Mouse (Mus musculus) forebrain, postnatal 0 days (tissue): ENCODE data around the gene Spag5. TPM values are rescaled to one million over a fixed set of nuclear protein-coding genes. Genes with fewer than 3 reads are reported as not detected.

Experiments
- ATAC-seq: fragments of 200-750 bp; cut with Nextera tagmentation; 2 replicates; pipeline ENCODE4 v1.8.0; 2017; ENCODE audit warnings: mild to moderate bottlenecking, moderate library complexity
- DNase-seq: peaks from one replicate; pipeline ENCODE4 v3.0.0-alpha.2; 2015
- H3K27ac ChIP-seq: fragments of 300-500 bp; sonication (generic); 2 replicates; pipeline ENCODE4 v1.5.1; 2014; ENCODE audit warnings: low read depth, mild to moderate bottlenecking, antibody characterized with exemption, low read length, moderate library complexity, mixed read lengths
- H3K27me3 ChIP-seq: fragments of 300-500 bp; sonication (generic); 2 replicates; pipeline ENCODE4 v1.6.1; 2014; ENCODE audit warnings: mild to moderate bottlenecking, low read length, mixed read lengths; ENCODE audit not compliant: insufficient read depth
- H3K36me3 ChIP-seq: fragments of 300-500 bp; sonication (generic); 2 replicates; pipeline ENCODE4 v1.6.1; 2014; ENCODE audit warnings: mild to moderate bottlenecking, moderate library complexity; ENCODE audit not compliant: insufficient read depth
- H3K4me1 ChIP-seq: fragments of 300-500 bp; sonication (generic); 2 replicates; pipeline ENCODE4 v1.6.1; 2014; ENCODE audit warnings: antibody characterized with exemption; ENCODE audit not compliant: insufficient read depth
- H3K4me2 ChIP-seq: fragments of 300-500 bp; sonication (generic); 2 replicates; pipeline ENCODE4 v1.6.1; 2014; ENCODE audit warnings: low read depth, mild to moderate bottlenecking, moderate library complexity
- H3K4me3 ChIP-seq: fragments of 300-500 bp; sonication (generic); 2 replicates; pipeline ENCODE4 v1.5.1; 2014; ENCODE audit warnings: low read depth, low read length, mixed read lengths
- H3K9ac ChIP-seq: fragments of 300-500 bp; sonication (generic); 2 replicates; pipeline ENCODE4 v1.6.1; 2014; ENCODE audit warnings: mild to moderate bottlenecking
- H3K9me3 ChIP-seq: fragments of 300-500 bp; sonication (generic); 2 replicates; pipeline ENCODE4 v1.6.1; 2016; ENCODE audit warnings: low read length
- CTCF ChIP-seq: sonication (generic); IDR thresholded peaks from 2 replicates; pipeline ENCODE4 v1.5.1; 2016; ENCODE audit warnings: antibody characterized with exemption, control low read depth, low read depth
- WGBS: fragments of 180-500 bp; shearing (Covaris S2); extraction: QIAGEN DNeasy Blood & Tissue Kit; methylation state at CpG from one replicate; pipeline ENCODE4 v1.1.7; 2014; 5-methylcytosine and 5-hydroxymethylcytosine counted together
- polyA plus RNA-seq: library from polyadenylated mRNA; unstranded; fragments of >200 nt; fragmentation: Nextera tagmentation; extraction: Ambion mirVana; gene quantifications from 2 replicates; pipeline ENCODE4 v1.2.1, GENCODE M21; 2015
- total RNA-seq: library from RNA; depleted of rRNA; stranded (reverse); fragments of >200 nt; gene quantifications from 2 replicates; pipeline ENCODE4 v1.2.3, GENCODE M21; 2014

Spag5 gene
- total and polyA plus RNA-seq, 2 experiments from 2014 or later = 4.8 to 6.5 TPM

DNA sequence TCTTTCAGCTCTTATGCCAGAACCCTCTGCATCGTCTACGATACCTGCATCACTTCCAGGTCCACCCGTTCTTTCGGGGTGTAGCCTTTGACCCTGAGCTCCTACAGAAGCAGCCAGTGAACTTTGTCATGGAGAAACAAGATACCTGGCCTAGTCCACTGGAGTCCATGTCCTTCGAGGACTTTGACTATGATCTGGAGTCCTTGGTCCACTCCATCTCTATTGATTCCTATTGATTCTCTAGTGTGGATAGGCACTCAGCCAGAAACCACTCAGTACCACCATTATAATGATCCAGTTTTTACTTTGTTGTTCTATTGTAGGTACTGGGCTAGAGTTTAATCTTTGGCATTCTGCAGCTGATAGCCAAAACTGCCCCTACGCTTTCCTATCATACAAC is 6.7 kb upstream of the Spag5 start:
- H3K4me1 ChIP-seq = no peaks in the 10 kb centered on the region
- DNase-seq (no peak), ATAC-seq (no peak)
- no peak overlapping the region for H3K9ac ChIP-seq
- peaks cover 32% of the 10 kb centered on the region for H3K36me3 ChIP-seq
- H3K4me2 ChIP-seq = no peak overlapping the region
- H3K4me3 ChIP-seq = no peak overlapping the region
- no peak overlapping the region for H3K27ac ChIP-seq
- 92% methylated on average over 6 of the region's 6 CpGs for WGBS
- H3K9me3 ChIP-seq = no peaks in the 10 kb centered on the region
- TF ChIP-seq CTCF = no peak
- no peaks in the 10 kb centered on the region for H3K27me3 ChIP-seq

DNA sequence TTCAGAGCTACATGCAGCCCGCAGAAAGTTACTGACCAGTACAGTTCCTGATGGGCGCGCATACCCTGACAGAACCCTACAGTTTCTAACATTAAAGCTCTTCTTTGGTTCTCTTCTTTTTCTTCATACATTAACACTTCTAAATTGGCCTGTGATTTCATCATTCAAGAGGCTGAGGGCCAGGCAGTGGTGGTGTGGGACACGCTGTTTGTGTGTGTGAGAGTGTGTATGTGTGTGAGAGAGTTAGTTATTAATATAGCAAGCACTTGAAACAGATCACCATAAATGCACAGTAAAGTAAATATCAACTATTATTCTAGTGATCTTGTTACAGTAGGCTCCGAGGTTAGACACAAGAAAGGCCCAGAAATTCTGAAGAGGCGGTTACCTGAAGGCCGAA is 412 bp upstream of the Spag5 start:
- 60% methylated on average over 7 of the region's 7 CpGs for WGBS
- peak overlapping the region; percentile 100 for H3K4me2 ChIP-seq
- peak overlapping the region; percentile 23; the same call in 1 of the 2 replicates for H3K9ac ChIP-seq
- no peak for DNase-seq
- no peak overlapping the region for H3K27ac ChIP-seq
- H3K27me3 ChIP-seq = no peaks in the 10 kb centered on the region
- H3K36me3 ChIP-seq = no peaks in the 10 kb centered on the region
- no peaks in the 10 kb centered on the region; the same call in 1 of the 2 replicates for H3K4me1 ChIP-seq
- peak; percentile 10; the same call in 1 of the 2 replicates for ATAC-seq
- H3K9me3 ChIP-seq = no peaks in the 10 kb centered on the region
- TF ChIP-seq CTCF = no peak
- peak overlapping the region; percentile 62 for H3K4me3 ChIP-seq

DNA sequence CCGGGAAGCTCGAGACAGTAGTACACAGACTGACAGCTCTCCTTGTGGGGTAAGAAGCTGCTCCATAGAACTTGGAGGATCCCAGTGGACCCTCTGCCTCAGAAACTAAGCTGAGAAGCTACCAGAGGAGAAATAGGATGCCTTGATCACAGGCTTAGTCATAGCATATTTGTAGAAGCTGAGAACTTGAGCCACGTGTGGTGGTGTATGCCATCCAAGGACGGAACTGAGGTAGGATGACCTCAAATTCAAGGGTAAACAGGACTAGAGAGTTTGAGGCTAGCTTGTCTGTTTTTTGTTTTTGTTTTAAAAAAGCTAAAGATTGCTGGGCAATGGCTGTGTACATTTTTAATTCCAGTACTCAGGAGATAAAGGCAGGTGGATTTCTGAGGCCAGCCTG is 3.9 kb downstream of the Spag5 start:
- no peaks in the 10 kb centered on the region for H3K27me3 ChIP-seq
- H3K9me3 ChIP-seq = no peaks in the 10 kb centered on the region
- H3K4me3 ChIP-seq = no peak overlapping the region
- H3K9ac ChIP-seq = no peak overlapping the region
- H3K27ac ChIP-seq = no peak overlapping the region
- no peak overlapping the region for H3K4me2 ChIP-seq
- no peak for TF ChIP-seq CTCF
- no peaks in the 10 kb centered on the region; the same call in 1 of the 2 replicates for H3K4me1 ChIP-seq
- H3K36me3 ChIP-seq = no peaks in the 10 kb centered on the region
- no peak for DNase-seq
- WGBS = 95% methylated on average over 4 of the region's 4 CpGs
- ATAC-seq = no peak

DNA sequence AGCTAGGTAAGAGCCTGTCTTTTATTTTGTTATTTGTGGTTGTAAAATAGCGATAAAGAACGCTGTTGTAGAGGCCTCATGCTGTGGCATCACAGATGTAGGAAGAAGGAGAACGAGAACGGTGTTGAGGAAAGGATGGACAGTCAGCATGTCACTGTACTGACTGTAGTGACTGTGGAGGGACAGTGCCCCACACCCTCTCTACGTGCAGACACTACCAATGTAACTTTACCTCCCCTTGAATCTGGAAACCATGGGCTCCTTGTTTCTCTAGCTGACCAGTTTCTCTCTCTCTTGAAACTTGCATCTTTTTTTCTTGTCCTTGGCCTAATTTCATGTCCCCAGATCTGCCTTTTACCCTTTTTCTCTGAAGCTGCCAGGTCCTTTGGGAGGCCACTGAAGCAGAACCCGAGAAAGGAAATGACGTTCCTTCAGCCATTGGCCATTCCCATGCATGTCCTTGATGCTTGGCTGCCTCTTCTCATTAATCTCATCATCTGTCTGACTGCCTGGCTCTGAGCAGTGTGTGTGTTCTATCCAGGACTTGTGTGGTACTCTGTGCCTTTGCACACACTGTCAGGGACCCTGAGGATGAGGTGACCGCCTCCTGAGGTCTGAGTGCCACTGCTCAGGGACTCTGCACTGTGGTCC is 9.7 kb downstream of the Spag5 start:
- no peaks in the 10 kb centered on the region for H3K36me3 ChIP-seq
- no peak for TF ChIP-seq CTCF
- no peaks in the 10 kb centered on the region for H3K27me3 ChIP-seq
- ATAC-seq (no peak), DNase-seq (no peak)
- H3K9me3 ChIP-seq = no peaks in the 10 kb centered on the region
- no peaks in the 10 kb centered on the region for H3K4me1 ChIP-seq
- H3K27ac ChIP-seq = no peak overlapping the region
- no peak overlapping the region for H3K4me3 ChIP-seq
- 84% methylated on average over 8 of the region's 8 CpGs for WGBS
- H3K9ac ChIP-seq = no peak overlapping the region
- H3K4me2 ChIP-seq = no peak overlapping the region

DNA sequence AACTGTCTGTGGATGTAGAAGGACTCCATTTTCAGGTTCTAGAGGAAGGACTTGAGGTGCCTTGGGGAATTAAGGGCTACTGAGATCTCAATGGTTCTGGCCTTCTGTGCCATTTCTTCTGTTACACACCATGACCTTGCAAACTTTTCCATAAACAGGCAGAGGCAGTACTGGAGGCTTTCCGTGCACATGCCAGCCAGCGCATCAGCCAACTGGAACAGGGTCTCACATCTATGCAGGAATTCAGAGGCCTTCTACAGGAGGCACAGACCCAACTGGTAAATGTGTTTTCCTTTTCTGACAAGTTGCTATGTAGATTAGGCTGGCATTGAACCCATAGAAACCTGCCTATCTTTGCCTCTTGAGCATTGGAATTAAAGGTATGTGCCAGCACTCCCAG is 12.3 kb downstream of the Spag5 start:
- H3K4me1 ChIP-seq = no peaks in the 10 kb centered on the region
- no peak for DNase-seq
- no peak overlapping the region for H3K27ac ChIP-seq
- TF ChIP-seq CTCF = no peak
- H3K4me3 ChIP-seq = no peak overlapping the region
- H3K9me3 ChIP-seq = no peaks in the 10 kb centered on the region
- no peak for ATAC-seq
- H3K36me3 ChIP-seq = no peaks in the 10 kb centered on the region
- WGBS = 87% methylated on average over 2 of the region's 2 CpGs
- H3K4me2 ChIP-seq = no peak overlapping the region
- H3K27me3 ChIP-seq = no peaks in the 10 kb centered on the region
- no peak overlapping the region for H3K9ac ChIP-seq

- no peak for ATAC-seq
- H3K36me3 ChIP-seq = no peaks in the 10 kb centered on the region
- H3K27me3 ChIP-seq = no peaks in the 10 kb centered on the region
- no peak overlapping the region for H3K4me3 ChIP-seq
- no peak overlapping the region for H3K9ac ChIP-seq
- no peak for TF ChIP-seq CTCF
- peak; percentile 12 for DNase-seq
- H3K27ac ChIP-seq = no peak overlapping the region
- 34% methylated on average over 2 of the region's 2 CpGs for WGBS
- H3K4me2 ChIP-seq = no peak overlapping the region
- H3K4me1 ChIP-seq = no peaks in the 10 kb centered on the region
- no peaks in the 10 kb centered on the region for H3K9me3 ChIP-seq
Measured at GRCm38 (mm10) chr11:78318411-78318810, 17.1 kb downstream of the Spag5 start.

DNA sequence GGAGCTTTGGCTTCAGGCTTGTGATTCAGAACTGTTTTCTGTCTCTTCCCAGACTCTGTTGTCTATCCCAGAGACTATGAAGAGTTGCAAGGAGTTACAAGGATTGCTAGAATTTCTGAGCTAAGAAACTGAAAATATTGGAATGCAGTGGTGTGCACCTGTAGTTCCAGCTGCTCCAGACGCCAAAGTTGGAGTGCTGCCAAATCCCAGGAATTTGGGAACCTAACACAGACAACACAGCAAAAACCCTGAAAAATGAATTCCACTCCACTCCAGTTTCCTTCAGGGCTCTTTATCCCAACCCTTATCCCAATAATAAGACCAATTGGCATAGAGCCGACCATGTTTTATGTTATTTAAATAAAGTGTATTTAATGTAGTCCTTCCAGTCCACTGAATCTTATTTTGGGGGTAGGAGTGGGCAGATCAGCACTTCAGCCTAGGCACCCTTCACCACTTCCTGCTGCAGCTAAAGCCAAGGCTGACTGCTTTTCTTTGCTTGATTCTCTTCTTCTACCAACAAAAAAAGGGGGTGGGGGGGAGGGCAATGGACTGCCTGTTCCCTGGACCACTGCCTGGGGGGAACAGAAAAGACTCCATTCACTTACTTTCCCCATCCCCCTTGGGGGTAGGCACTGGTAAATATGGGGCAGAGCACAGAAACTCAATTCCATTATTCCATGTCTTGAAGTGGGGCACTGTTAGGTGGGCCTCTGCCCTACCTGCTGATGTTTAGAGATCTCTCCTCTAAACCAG is 20.9 kb downstream of the Spag5 start:
- peak overlapping the region; percentile 60 for H3K27ac ChIP-seq
- ATAC-seq (peak; percentile 66), DNase-seq (peak; percentile 25)
- H3K4me3 ChIP-seq = peak overlapping the region; percentile 22
- WGBS = 20% methylated on average over 2 of the region's 2 CpGs
- TF ChIP-seq CTCF = no peak
- no peaks in the 10 kb centered on the region for H3K4me1 ChIP-seq
- H3K9me3 ChIP-seq = no peaks in the 10 kb centered on the region
- H3K36me3 ChIP-seq = no peaks in the 10 kb centered on the region
- H3K4me2 ChIP-seq = peak overlapping the region; percentile 37
- 0 out of 2 replicates have a peak overlapping the region, but pooled peaks have one; percentile 0 for H3K9ac ChIP-seq
- no peaks in the 10 kb centered on the region for H3K27me3 ChIP-seq
